Mouse (Mus musculus) brain, adult 2 months (tissue): ENCODE measurements at regions not wholly inside any gene's neighbourhood (a gene's known extent, or its start where the extent isn't known, plus 50 kb on each side); places are given as distances from the start of the nearest gene placed in this dataset.

Experiments used
- DNase-seq: peaks from one replicate; pipeline ENCODE4 v3.0.0; 2011; ENCODE audit warnings: low read depth, low spot score

DNA sequence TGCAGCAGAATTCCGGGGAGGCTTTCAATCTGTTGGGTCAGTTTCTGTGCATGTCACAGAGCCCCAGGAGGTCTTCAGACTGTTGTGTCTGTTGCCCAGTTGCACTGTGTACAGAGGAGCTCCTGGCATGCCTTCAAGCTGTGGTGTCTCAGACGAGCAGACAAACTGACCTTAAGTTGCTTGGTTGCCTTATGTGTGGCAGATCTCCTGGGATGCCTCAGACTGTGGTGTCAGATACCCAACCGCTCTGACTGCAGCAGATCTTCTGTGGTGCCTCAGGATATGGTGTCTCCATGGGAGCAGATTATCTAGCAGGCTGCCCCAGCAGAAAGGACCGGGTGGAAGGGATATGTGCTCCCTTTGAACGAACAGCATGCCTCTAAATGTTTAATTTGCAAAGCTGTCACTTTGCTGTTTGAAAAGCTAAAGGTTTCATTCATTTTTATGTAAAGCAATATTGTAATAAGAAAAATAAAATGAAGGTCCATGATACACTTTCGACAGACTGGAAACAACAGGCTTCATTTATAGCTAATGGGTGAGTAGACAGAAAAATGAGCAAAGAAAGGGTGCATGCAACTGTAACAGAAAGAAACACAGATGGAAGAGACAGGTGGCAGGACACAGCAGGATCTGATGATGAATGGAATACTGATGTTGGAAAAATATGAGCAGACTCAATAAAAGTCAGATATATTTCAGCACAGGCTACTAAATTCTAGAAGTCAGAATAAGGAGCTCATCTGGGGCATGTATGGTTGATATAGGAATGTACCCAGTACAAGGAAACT lies 1060.0 kb downstream of the Serpinb8 start:
- peak; percentile 24 for DNase-seq

DNA sequence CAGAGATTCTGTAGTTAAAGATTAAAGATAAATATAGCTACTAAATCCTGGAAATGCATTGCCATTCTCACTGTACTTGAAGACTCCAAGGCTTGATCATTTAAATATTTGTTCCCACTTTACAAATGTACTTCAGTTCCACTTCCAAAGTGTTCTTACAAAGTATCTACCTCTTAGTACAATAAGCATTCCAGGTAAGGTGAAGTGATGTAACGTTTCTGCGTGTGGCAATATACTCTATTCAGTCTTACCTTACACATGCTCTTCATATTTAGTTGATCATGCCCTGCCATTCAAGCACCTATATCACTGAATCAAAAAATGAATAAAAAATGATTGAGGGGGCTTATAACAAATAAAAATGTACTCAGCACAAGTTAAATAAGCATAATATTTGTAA lies 1081.2 kb downstream of the Serpinb8 start:
- DNase-seq: no peak
